Mouse (Mus musculus): ENCODE data around the gene Aire.

Gene Aire

DNA sequence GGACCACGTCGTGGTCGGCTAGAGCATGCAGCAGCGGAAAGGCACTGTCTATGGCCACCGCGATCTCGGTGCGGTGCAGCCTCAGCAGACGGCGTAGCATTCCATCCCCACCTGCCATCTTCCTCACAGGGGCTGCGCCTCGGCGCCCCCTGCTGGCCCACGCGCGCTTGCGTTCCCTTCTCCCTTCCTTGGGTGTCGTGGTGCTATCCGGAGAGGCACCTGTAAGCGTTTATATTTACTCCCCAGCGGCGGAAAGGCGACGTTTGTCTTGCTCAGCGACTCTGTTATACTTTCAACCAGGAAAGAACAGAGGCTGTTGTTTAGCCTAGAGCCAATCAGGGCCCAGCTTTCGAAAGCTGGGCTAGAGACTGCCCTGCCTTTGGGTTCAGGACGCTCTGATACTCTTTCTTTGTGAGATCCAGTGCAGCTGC, at the start of gene Aire:
Gene Aire (minus strand): TSS at position 205 of the 431 bp plus-strand sequence.
- ATAC-seq (ENCODE audit: insufficient number of reproducible peaks, low FRiP score, low TSS enrichment) = 0 out of 2 replicates have a peak, but pooled peaks have one; percentile 40

DNA sequence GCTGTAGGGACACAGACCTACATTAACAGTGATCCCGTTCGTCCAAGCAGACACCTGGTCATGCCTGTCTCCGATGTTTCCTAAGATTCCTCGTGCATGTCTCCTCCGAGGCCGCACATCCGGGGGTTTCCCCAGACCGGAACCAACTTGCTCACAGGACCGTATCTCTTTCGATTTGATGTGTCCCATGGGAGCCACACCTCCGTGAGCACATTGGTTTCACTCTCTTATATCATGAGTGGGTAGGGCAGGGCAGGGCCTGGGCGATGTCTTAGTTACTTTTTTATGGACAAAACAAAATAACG, 49.3 kb upstream of the Aire start:
- no peak for ATAC-seq (ENCODE audit: insufficient number of reproducible peaks, low FRiP score, low TSS enrichment)

DNA sequence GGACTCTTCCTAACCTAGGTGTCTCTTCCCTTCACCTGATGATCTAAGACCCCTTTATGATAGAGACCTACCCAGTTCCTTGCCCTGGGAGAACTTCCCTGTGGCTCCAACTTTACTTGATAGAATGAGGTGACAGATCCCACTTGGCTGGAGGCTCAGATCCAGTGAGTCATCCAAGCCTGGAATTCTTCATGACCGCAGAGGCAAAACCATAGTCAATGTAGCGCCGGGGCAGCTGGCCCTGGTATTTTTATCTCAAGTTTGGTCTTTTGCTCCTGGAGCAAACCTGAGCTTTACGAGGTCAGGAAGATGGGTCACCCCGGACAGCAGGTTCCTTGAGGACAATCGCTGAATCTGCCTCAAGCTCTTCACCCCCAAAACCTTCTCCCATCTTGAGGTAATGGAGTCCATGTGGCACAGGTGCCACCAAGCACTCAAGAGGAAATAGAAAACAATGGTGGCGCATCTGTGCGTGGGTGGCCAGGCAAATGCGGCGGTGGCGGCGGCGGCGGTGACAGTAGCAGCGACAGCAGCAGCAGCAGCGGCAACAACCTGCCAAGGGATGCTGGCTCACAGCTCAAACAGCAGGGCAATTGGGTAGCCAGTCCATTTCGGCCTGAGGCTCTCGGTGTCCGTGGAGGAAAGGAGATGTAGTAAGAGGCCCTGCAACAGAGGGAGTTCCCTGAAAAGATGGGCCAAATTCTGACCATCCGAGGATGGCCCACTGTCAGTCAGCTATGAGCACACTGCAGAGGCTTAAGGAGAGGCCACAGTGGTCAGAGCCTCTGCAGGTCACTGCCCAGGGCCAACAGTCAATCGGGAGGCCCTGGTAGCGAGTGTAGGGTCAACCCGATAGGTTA, 48.7 kb upstream of the Aire start:
- ATAC-seq (ENCODE audit: insufficient number of reproducible peaks, low FRiP score, low TSS enrichment) = no peak

DNA sequence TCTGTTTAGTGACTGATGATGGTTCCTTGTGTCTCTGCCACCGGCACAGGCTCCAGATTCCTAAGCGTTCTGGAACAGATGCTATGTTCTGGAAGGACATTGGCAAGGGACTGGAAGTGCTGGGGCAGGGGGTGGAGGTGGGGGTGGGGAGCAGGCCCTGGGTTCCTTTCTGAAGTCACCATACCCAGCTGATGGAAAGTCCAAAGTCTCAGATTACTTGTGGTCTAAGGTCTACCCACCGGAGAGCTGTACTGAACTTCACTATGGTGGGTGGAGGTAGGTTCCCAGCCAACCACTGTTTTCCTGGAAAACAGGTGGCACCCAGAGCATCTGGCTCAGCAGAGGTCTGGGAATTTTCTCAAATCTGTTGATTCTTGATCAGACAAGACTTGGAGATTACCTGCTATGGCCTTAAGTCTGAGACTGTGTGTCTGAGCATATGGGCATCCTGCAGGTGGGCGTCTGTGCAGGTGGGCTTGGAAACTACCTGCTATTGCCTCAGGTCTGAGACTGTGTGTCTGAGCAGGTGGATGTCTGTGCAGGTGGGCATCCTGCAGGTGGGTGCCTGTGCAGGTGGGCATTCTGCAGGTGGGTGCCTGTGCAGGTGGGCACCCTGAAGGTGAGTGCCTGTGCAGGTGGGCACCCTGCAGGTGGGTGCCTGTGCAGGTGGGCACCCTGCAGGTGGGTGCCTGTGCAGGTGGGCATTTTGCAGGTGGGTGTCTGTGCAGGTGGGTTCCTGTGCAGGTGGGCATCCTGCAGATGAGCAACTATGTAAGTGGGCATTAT, 47.5 kb upstream of the Aire start:
- no peak for ATAC-seq (ENCODE audit: insufficient number of reproducible peaks, low FRiP score, low TSS enrichment)

DNA sequence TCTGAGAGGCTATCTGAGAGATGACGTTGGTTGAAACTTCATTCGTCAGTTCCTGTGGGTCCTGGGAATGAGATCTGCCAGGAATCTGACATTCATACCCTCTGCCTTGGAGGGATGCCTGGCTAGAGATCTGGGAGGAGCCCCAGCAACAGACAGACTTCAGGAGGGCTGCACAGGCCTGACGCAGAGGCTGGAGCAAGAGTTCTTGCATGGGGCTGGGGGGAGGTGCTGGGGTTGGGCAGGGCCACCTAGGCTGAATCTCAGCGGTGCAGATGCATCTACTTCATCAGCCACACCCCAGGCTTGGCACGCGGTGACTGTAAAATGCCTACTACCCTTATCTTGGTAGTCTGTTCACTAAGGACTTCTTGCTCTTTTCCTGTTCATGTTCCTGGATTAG, 46.8 kb upstream of the Aire start:
- ATAC-seq (ENCODE audit: insufficient number of reproducible peaks, low FRiP score, low TSS enrichment) = no peak

DNA sequence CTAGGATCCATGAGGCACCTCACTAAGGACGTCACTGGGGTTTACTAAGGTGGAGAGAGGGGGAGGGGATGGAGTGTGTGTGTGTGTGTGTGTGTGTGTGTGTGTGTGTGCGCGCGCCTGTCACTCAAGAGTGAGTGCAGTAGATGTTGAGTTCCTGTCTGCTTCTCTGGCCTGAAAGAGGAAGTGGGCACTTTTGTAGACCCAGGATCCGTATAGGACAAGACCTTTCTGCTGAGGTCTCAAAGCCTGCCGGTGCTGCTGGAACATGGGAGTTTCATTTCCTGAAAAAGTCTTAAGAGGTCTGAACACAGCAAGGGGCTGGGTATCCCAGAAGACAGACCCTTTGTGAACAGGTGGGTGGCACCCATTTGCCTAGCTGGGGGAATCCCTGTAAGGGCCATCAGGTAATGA, 43.7 kb upstream of the Aire start:
- ATAC-seq (ENCODE audit: insufficient number of reproducible peaks, low FRiP score, low TSS enrichment) = no peak

DNA sequence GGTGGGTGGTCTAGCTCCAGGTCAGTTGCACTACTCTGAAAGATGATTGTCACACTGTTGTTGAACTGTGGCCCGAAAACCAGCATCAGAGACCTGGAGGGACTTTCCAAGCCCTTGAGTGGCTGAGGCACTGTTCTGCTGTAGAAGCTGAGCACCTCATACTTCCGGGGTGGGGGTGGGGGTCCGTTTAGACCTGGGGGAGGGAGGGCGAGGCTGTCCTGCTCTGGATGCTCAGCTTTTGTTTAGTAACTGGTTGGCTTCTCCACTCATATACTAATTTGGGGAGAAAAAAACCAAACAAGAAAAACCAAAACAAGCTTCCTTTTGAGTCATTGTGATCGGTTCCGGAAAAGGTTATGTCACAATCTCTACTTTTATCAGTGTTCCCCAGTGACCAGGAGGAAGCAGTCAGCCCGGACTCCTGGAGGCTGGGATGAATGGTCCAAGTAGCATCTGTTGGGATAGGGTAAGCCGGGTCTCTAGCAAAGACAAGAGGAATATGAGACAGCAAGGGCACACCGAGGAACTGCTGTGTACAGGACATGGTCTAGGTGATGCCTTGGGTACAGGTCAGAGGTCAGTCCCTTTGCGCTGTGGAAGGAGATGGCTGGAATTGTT, 43.1 kb upstream of the Aire start:
- ATAC-seq (ENCODE audit: insufficient number of reproducible peaks, low FRiP score, low TSS enrichment) = no peak

DNA sequence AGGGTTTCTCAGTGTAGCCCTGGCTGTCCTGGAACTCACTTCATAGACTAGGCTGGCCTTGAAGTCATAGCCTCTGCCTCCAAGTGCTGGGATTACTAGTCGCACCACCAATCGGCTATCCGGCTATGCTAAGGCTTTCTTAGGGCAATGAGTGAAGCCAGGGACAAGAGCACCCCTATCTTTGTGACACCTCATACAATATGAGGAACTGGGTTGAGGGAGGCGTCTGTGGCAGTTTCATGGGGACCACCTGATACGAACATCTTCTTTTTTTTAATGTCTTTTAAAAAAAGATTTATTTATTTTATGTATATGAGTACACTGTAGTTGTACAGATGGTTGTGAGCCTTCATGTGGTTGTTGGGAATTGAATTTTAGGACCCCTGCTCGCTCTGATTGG, 42.3 kb upstream of the Aire start:
- no peak for ATAC-seq (ENCODE audit: insufficient number of reproducible peaks, low FRiP score, low TSS enrichment)

DNA sequence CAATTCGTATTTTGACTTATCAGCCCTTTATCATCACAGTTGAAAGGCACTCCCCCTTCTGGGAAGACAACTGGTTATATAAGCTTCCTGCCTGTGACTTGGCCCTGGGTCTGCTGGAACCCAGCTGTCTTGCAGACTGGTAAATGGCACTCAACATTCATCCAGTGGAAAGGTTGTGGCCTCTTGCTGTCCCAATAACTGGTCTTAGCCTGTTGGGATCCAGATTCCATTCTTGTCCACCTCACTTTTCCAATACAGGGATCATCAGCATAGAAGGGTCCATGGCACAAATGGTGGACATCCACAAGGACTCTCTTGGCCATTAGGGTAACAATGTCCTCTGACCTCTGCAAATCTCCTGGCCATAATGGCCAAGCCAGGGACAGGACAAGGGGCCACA, 40.7 kb upstream of the Aire start:
- no peak for ATAC-seq (ENCODE audit: insufficient number of reproducible peaks, low FRiP score, low TSS enrichment)

DNA sequence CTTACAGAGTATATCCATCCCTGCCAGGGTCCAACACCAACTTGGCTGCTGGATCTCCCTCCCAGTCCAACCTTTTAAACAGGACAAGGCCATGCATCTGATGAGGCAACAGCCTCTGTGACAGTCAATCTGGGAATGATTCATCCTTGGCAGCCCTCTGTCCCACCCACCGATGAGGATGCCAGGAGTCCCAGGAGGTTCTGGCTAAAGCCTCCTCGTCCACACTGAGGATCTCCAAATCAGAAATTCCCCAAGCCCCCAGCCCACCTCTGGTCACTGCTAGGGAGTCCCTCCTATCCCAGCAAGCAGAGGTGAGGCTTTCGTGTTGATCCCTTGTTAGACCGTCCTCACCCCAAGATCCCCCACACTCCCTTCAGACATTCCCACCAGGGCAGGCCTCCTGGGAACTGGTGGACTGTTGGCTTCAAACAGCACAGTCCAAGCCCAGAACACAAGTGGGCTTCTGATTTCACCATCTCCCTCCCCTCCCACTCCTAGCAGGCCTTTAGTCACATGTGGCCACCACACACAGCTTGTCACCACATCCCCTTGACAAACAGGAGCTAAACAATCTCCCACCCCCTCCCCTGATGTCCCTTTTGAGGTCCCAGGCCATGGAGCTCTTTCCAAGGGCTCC, 36.7 kb upstream of the Aire start:
- no peak for ATAC-seq (ENCODE audit: insufficient number of reproducible peaks, low FRiP score, low TSS enrichment)

DNA sequence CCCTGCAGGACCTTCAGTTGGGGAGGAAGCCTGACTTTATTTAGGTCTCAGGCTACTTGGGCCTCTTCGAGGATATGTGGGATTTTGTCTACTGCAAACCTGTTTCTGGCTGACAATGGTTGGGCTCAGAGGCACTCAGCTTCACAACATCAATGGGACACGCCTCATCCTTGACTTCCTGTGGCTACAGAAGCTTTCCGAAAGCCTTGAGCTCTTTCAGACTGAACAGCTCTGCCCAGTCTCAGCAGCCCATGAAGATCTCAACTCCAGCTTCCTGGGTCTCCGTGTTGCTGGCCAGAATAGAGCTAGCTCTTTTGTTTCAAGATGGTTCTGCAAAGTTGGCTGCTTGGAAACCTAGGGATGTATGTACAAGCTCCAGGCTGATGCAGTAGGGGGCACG, 34.9 kb upstream of the Aire start:
- ATAC-seq (ENCODE audit: insufficient number of reproducible peaks, low FRiP score, low TSS enrichment) = no peak

DNA sequence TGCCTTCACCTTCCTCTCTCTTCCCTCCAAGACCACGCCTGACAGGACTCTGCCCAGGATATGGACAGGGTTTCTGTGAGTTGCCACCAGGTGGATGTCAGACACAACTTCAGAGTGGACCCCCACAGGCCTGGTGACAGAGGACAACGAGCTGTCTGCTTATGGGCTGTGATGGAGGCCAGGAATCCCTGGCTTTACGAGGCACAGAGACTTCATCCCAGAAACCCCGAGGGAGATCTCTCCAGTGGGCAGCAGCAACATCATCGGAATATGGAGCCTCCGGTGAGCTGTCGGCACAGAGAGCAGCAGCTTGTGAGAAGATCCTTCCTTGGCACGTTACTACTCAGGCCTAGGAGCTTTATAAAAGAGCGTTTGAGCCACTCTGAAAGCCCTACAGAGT, 34.5 kb upstream of the Aire start:
- no peak for ATAC-seq (ENCODE audit: insufficient number of reproducible peaks, low FRiP score, low TSS enrichment)

DNA sequence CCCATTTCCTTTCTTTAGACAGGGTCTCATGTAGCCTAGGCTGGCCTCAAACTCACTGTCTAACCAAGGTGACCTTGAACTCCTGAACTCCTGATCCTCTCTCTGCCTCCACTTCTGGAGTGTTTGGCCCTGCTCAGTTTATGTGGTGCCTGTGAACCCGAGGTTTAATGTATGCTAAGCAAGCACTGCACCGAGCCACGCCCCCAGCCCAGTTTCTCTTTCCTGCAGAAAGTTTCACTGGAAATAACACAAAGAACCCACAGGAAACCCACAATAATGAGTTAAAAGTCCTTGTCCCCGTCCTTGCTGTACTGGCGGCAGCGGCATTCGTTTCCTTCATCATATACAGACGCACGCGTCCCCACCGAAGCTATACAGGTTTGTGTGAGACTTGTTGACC, 31.6 kb upstream of the Aire start:
- no peak for ATAC-seq (ENCODE audit: insufficient number of reproducible peaks, low FRiP score, low TSS enrichment)

DNA sequence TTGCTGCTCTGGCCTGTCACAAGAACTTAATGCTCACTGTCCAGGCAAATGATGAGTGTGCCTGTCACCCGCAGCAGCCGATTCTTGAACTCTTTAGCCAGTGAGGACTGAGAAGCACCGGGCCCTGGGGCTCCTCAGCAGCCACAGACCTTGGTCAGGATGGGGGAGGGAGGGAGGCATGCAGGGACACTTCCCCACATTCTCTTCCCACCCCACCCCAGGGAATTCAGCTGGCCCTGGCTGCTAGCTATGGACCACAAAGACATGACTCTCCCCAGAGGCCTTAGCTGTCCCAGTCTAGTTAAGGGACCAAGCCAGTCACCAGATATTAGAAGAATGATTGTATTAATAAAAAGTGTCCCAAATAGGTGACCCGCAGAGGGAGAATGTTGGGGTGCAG, 30.7 kb upstream of the Aire start:
- no peak for ATAC-seq (ENCODE audit: insufficient number of reproducible peaks, low FRiP score, low TSS enrichment)

DNA sequence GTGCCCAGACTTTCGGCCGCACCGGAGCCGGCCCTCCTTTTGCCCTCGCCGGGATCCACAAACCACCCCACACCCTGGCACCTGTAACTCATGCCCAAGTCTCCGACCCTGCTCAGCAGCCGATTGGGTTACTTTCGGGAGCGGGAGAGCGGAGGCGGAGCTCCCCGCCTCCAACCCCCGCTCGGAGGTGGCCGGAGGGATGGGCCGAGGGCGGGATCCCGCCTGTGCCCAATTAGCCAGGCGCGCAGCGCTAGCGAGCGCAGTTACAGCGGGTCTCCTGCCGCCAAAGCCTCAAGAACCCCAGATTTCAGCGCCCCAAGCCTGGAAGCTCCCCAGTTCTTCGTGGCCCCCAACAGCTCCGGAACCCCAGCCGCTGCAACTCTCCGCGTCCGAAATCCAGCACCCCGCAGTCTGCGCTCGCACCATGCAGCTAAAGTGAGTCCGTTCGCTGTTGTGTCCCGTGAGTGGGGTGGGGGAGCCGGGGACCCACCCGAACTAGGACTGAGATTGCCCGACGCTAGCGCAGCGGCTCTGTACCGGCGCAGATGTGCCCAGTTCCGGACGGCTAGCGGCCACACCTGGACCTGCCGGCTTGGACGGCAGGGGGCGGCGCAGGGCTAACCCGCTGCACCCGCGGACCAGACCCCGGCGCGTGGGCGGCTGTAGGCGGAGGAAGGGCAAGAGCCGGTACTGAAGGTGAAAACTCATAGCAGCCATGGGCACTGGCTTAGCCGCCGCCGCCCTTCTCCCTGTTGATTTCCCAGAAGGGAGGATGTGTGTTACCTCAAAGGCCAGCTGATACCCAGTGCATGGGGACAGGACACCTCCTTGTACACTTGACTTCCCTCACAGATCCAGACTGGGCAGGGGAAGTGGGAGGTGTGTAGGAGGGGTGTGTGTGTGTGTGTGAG, 25.9 kb upstream of the Aire start, which contains the start of gene Icosl:
Gene Icosl (plus strand): TSS at position 202 of the 911 bp plus-strand sequence.
- peak; percentile 88 for ATAC-seq (ENCODE audit: insufficient number of reproducible peaks, low FRiP score, low TSS enrichment)

DNA sequence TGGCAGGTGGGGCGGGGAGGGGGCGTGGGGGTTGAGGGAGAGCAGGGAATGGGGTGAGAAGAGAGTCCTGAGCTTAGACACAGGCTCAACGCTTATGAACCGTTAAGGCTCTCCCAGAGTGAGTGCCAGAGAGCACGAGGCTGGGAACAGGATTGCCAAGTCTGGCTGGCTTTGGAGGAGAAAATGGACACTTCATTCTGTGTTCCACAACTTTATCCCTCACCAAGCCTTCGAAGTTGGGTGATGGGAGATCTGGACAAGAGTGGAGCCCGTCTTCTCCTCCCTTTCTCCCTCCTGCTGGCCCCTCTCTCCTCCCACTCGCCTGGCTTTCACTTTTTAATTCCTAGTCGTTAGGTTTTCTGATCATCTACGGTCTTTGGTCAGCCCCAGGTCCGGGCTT, 25.1 kb upstream of the Aire start:
- no peak for ATAC-seq (ENCODE audit: insufficient number of reproducible peaks, low FRiP score, low TSS enrichment)

DNA sequence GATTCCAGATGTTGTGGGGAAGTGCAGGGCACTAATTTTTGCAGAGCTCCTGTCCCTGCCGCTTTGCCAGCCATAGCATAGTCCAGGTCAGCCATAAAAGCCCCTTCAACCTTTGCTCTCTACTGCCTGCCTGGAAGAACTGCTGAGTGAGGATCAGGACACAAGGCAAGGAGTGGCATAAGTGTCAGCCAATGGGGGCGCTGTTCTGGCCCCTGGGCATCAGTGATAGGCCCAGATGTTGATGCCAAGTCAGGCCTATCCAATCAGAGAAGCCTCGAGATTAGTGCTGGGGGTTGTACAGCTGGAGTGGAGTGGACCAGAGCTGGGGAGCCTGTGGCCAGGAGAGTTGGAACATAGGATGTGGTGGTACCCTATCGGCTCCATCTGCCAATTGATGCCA, 23.8 kb upstream of the Aire start:
- no peak for ATAC-seq (ENCODE audit: insufficient number of reproducible peaks, low FRiP score, low TSS enrichment)

DNA sequence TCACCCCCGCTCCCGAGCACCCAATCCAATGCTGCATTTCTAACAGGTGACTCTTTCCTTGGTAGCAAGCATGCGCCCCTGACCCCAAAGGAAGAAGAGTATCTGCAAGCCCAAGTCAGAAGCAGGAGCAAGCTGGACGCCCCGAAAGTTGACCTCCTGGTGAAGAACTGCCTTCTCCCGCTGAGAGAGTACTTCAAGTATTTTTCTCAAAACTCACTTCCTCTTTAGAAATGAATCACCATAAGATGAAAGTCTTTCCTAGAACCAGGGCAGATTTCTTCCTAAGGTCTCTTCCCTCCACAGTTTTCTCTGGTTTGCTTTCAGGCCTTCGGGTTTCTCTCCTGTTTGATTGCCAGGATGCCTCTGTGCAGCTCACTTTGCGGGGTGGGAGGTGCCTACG, 19.7 kb upstream of the Aire start:
- ATAC-seq (ENCODE audit: insufficient number of reproducible peaks, low FRiP score, low TSS enrichment) = no peak

DNA sequence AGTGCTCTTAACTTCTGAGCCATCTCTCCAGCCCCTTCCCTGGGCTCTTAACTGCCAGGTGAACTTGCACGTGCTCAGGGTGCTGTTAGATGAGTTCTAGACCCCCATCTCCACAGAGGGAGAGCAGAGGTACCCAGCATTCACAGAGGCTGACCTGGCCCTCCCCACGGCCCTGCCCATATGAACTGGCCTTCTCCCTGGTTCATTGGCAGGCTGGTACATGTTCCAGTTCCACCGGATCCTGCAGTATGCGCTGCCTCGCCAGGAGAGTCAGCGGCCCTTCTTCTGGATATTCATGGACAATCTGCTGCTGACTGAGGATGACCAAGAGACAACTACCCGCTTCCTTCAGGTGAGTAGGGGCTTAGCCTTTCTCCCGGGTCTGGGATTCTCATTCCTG, 13.6 kb upstream of the Aire start:
- no peak for ATAC-seq (ENCODE audit: insufficient number of reproducible peaks, low FRiP score, low TSS enrichment)
